Mouse (Mus musculus): ENCODE measurements around the gene Rerg. TPM values are rescaled to one million over a fixed set of nuclear protein-coding genes. Genes with fewer than 3 reads are reported as not detected.

Rerg gene
- total RNA-seq, 2 experiments from 2014 or later, result 8.5 to 9.1 TPM

DNA sequence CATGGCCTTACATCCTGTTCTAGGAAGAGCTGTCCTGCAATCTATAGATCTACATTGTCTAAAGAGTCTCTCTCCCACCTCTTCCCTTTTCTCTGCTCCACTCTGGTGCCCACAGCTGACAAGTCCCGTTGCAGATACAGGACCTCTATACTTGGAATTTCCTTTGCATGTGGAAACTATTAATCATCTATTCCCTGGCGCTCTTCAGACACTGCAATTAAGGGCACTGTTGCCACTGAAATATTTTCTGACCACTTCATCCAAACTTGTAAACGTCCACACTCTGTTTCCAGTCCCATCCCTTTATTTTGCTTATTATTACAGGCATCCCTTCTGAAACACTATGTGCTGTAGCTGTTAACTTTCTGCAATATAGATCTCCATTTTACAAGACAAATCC lies 31.9 kb downstream of the Rerg start:
- intact Hi-C loops (cut with DNase I), result no loop called here
- no peak for DNase-seq (ENCODE audit: low spot score in 2 of 2)

DNA sequence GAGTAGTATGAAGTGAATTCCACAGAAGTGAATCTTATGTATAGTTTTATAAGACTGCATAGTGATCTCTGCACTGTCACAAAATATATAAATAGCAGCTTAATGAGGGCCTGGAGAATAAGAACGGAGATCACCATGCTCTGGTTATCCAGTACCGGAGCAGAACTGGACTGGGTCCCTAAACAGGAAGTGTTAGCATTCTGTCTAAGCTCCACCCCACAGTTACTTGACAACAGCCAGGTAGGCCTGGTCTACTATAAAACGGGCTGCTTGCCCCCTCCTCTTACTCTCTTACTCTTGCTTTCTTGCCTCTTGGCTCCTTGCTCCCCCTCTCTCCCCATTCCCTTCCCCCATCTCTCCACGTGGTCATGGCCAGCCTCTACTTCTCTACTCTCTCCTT lies 33.9 kb downstream of the Rerg start:
- intact Hi-C loops (cut with DNase I), result no loop called here
- DNase-seq (ENCODE audit: low spot score in 2 of 2), result no peak

DNA sequence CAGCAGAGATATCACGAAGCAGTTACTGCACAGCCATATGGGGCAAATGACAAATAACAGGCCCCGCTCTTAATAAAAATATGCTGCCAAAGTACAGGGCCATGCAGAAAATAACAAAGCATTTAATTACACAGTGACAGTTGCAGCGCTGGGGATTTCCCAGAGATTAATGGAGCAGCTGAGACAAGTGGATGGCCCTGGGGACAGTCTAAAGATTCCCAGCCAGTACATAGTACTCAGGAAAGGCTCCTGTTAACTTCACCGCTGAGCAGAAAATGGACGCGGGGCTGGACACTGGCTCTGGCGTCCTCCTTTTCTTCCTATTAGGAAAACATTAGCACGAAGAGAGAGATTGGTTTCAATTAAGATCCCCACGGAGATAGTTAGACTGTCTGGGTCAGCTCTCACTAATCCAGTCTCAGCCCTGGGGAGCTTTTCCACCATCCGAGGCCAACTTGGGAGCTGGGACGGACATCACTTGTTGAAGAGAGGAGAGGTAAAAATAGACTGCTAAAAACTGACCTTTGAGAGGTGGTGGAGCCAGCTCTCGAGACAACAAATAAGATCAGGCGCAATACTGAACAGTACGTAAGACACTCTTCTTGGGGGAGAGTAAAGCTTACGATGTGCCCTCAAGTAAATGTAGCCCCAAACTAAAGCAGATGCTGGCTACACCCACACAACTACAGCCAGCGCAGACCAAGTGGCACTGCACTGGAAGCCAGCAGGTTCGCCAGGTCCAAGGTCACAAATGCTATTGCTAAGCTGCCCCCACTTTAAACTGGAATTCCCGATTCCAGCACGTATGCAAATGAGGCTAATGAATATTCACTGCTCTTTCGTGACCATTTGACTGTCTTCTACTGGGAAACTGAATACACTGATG lies 34.5 kb downstream of the Rerg start:
- no peak for DNase-seq (ENCODE audit: low spot score in 2 of 2)
- intact Hi-C loops (cut with DNase I), result no loop called here

DNA sequence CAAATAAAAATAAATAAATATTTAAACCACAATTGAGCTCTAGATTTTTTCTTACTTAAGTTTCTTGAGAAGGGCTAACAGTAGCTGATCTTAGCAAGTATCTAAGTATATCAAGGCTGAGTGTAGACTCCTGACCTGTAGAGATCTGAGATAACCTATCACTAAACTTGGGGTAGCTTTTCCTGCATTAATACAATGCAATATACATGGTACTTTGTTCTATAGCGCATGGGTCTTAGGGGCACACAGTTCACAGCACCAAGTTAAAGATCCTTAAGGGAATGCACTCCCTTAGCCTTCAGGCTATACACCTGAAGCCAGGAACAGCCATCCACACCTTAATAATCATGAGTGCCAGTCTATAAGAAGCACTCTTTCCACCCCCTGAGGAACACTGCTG lies 38.5 kb downstream of the Rerg start:
- intact Hi-C loops (cut with DNase I), result no loop called here
- DNase-seq (ENCODE audit: low spot score in 2 of 2), result no peak

DNA sequence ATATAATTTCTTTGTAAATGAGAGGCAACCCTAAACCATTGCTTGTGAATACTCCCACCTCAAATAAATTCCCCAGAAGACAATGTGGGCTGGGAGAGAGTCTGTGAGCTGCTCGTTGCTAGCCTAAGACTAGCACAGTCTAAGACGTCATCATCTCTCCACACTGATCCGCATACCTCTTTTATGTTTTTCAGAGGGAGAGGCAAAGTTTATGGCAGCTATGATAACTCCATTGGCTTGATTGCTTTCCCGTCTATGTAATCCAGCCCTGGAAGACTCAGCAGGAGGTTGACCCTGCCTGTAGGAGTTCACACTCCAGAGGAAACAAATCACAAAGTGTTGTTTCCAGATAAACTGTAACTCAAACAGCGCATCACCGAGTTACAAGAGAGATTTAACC lies 38.9 kb downstream of the Rerg start:
- no peak for DNase-seq (ENCODE audit: low spot score in 2 of 2)
- intact Hi-C loops (cut with DNase I), result no loop called here

DNA sequence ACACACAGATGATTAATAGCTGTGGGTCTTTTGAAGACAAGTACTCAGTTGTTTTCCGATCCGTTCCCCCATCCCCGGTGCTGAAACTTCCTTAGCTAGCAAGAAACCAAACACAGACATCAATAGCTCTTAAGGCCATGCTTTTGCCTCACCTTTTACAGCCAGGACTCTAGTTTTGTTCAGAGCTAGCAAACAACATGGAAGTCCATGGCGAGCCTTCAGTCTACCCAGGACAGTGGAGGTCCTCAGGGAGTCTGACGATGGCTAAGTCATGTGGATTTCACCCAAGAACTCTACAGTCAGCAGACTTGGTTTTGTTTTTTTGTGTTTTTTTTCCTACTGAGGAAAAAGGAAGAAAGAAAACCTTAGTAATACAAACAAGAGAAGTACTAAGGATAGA lies 43.4 kb downstream of the Rerg start:
- DNase-seq (ENCODE audit: low spot score in 2 of 2), result no peak
- intact Hi-C loops (cut with DNase I), result no loop called here

DNA sequence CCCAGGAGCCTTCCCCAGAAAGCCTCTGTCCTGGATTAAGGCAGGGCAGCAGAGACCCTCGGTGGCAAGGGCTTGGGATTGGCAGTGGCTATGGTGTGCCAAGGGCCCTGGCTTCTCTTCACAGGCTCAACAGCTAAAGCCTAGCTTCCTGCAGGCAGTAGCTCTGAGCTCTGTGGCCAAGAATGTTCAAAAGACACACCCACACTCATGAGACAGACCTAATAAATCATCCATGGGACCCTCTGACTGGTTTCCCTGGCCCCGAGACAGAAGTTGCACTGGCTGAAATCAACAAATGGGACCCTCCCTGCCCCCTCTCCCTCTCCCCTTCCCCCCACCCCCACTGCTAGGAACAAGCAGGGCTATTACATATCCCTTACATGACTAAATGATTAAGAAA lies 44.1 kb downstream of the Rerg start:
- no peak for DNase-seq (ENCODE audit: low spot score in 2 of 2)
- intact Hi-C loops (cut with DNase I), result no loop called here

DNA sequence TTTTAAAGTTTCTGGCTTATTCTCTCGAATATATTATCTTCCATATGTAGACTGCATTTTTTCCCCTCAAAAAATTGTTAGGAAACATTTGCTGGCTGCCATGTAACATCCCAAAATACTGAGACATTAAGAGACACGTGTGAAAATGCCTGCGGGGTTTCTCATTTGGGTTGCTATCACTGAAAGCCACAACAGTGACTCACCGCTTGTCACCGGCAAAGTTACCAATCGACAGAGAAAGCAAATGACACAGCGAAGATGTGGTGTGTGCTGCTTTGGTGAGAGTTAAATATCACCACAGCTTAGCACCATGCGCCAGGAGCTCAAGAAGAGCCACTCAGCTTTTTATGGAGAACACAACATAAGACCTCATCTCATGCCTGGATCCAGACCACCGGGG lies 44.9 kb downstream of the Rerg start:
- intact Hi-C loops (cut with DNase I), result no loop called here
- DNase-seq (ENCODE audit: low spot score in 2 of 2), result peak in 1 of 2 experiments; percentile 22

DNA sequence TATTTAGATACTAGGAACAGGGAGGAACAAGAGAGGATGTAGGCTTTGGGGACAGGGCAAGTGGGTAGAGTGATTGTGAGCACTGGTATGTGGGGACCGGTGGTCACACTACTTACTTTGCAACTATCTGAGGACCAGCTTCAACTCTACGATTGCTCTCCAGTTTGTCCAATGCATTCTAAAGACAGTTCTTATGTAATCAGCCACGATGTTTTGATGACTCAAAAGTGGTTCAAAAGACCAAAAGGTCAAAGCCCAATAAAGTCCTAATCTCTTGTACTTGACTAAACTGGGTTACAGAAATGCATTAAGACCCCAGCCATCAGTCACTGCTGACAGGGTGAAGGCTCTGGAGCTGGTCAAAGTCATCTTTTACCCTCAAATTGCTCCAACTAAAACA lies 45.3 kb downstream of the Rerg start:
- intact Hi-C loops (cut with DNase I), result no loop called here
- no peak for DNase-seq (ENCODE audit: low spot score in 2 of 2)

DNA sequence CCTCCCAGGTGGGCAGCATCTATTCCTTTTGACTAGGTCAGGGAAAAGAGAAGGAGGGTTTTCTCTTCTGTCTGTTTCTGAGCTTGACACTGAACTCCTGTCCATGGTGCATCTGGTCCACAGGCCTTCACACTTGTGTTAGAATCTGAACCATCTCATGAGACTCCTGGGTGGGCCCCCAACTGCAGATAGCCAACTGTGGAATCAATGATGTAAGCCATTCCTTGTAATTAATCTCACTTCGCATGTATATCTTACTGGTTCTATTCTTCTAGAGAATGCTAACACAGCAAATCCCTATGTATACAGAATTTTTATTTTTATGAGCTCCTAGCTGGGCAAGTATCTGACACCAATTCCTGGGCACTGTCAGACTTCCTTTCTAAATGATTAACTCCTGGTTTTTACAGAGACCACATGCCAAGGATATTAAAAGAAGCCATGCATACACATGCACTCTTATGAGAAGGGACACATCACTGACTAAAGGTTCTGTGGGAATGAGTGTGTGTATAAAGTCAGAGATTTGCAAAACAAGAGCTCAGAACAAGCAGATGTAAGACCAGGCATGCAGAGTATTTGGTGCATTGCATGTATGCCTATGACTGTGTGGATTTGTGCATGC lies 53.3 kb downstream of the Rerg start:
- DNase-seq (ENCODE audit: low spot score in 2 of 2), result no peak
- intact Hi-C loops (cut with DNase I), result no loop called here

DNA sequence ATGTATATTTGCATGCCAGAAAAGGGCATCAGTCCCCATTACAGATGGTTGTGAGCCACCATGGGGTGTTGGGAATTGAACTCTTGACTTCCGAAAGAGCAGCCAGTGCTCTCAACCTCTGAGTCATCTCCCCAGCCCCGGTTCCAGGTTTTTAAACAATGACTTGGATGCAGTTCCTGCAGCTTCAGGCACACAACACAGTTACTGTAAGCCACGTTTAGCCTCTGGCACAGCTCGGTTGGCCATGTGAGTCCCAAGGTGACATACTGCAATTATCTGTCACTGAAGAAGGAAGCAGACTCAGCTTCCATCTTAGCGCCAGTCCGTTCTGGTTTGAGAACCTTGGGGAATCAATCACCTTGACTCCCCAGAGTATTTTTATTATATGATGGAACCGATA lies 55.4 kb downstream of the Rerg start:
- no peak for DNase-seq (ENCODE audit: low spot score in 2 of 2)
- intact Hi-C loops (cut with DNase I), result no loop called here

DNA sequence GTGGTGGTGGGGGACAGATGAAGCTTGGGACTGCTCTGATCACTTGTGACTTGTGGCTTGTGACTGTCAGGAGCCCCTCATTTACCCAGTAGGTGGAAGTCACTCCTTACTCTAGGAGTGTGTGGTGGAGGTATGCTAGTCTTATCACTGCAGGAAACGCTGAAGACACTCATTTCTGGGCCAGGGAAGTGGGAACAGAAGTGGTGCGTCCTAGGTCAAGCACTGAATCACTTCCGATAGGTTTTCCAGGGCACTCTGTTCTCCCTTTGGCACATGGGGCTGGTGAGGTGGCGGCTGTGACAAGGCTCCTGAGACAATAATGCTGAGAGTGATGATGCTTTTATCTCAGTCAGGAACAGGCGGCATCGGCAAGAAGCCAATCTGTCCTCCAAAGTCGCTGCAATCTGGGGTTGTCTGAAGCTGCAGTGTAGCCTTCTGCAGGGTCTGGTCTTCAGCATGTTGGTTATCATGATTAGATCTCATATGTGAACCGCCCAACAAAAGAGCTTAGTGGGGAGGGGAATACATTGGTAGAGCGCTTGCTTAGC lies 59.0 kb downstream of the Rerg start:
- no peak for DNase-seq (ENCODE audit: low spot score in 2 of 2)
- intact Hi-C loops (cut with DNase I), result no loop called here

DNA sequence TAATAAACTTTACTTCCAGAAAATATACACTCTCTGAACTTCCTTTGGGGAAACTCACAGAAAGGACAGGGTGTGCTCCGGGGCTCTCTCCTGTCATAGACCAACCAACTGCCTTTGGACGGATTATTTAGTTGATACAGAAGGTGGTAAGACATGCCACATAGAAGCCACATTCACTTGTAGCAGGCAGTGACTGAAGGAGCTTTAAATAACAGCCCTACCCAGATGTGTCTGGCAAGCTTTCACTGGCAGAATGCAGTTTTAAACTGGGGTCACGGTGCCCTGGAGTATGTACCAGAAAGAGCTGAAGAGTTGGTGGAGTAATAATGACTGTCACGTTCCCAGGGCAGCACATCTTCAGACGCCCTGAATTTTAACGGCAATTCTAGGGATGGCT lies 59.5 kb downstream of the Rerg start:
- intact Hi-C loops (cut with DNase I), result no loop called here
- DNase-seq (ENCODE audit: low spot score in 2 of 2), result no peak

DNA sequence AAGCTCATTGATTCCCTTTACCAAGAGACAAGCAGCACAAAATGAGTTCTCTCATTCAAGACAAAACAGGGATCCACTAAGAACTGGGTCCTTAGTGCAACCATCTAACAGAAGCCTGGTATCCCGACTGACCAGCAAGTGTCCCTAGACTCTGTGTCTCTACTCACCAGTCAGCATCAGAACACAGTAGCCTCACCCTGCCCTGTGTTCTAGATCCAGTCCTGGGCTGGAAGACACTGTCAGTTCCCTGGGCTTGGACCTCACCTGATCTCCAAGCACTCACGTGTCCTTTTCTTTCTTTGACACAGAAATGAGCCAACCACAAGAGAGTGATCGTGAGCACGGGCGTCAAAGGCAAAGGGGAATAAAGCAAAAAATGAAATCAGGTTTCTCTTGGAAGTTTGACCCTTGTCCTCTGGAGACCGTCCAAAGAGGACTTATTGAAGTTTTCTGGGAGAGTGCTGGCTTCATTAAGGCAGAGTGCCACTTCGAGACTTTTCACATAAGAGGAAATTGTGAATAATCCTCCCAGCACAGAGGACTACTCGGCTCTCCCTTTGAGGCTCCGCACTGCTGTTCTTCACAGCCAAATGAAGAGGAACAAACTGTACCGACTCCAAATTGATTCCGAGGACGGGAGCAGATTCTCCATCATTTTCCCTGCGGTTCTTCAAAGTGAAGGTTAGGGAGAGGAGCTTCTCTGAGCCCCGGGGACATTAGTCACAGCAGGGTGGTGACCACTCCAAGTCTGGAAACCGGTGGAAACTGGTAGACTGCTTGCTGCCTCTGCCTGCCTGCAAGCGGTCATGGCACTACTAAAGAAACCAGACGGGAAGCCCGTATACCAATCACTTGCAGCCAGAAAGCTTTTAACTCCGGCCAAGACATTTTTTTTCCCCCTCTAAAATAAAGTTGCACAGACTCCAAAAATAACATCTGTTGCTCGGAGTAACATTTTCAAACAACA lies 60.2 kb downstream of the Rerg start:
- intact Hi-C loops (cut with DNase I), result no loop called here
- DNase-seq (ENCODE audit: low spot score in 2 of 2), result no peak

DNA sequence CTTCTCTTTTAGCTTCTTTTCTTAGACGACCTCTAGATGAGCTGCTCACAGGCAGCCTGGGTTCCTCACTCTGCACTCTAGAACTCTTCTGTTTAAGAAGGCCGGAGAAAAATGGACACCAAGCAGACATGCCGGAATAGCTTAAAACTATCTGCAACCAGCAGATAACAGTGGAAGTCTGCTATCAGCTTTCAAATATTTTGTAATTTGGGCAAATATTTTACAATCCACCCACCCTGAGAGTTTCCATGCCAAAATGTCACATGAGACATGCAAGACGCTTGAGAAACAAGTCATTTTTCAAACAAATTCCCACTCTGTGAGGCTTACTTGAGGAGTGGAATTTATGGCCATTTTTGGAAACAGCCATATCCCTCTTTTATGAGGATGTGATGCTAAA lies 65.0 kb downstream of the Rerg start:
- DNase-seq (ENCODE audit: low spot score in 2 of 2), result no peak
- intact Hi-C loops (cut with DNase I), result no loop called here

DNA sequence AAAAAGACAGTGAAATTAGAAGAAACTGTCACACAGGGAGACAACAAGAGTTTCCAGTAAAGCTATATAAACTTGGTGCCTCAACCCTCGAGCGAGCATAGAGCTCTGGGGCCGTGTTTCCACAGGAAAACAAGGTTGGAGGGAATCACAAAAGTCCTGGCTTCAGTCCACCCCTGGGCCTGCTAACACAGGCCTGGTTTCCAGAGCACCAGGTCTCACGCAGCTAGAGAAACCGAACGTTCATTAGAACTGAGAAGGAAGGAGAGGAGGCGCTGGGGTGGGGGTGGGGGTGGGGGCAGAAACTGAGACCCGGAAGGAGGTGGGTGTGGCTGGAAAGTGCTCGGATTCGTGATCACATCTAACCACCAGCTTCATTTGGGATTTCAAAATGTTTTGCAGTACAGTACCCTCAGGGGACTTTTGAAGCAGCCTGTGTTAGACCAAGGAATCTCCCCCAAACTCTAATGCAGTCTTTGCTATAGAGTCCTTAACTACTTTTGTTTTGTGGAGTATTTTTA lies 67.6 kb downstream of the Rerg start:
- intact Hi-C loops (cut with DNase I), result no loop called here

DNA sequence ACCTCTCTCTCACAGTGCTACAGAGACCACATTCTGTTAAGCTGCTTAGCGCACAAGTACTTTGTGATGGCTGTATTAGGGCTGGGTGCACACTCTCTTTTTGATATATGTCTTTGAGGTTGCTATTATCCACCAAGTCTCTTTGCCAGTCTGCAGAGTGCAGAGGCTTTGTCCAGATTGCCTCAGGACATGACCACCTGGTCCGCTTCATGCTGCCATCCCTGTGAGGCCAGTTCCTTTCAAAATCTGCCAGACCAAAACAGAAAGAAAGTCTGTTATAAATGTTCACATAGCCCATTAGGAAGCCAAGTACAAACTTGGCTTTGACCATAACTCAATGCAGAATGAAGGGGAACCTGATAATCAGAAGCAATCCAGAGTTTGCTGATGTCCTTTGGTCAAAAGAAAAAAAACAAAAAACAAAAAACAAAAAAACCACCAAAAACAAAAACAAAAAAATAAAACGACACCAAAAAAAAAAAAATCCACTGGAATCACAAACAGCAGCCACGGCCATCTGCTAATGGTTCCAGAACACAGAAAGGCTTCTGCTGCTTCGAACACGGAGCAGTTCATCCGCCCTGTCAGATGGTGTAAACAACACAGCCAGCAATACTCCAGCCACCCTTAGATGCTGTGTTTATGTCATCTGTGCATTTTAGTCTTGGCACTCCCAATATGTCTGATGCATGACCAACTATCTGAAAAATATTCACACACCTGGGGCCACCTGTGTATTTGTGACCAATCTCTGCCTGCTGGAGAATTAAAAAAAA lies 68.2 kb downstream of the Rerg start:
- no peak for DNase-seq (ENCODE audit: low spot score in 2 of 2)
- intact Hi-C loops (cut with DNase I), result no loop called here

More for the DNA sequence above, 67.6 kb downstream of the Rerg start:
- no peak for DNase-seq (ENCODE audit: low spot score in 2 of 2)

DNA sequence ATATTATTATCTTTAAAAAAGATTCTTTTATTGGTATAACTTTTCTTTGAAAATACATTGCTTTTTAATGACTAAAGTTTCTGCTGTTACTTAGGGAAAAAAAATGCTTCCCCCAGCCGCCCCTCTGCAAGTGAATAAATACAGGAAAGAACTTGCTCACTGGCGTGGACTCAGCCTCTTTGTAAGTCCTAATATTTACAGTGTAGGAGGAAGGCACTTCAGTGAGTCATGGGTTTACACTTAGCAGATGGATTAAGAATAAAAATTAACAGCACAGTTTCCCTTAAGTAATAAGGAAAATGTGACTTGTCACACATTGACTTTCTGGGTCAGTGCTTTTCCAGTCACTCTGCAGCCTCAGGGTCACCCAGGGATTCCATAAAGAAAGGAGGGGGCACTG lies 70.0 kb downstream of the Rerg start:
- intact Hi-C loops (cut with DNase I), result no loop called here

More for the DNA sequence above, 70.0 kb downstream of the Rerg start:
- no peak for DNase-seq (ENCODE audit: low spot score in 2 of 2)

All from left cerebral cortex, postnatal 36 days (tissue).